Mouse (Mus musculus): ENCODE data around the gene Ier5.

Ier5 gene

DNA sequence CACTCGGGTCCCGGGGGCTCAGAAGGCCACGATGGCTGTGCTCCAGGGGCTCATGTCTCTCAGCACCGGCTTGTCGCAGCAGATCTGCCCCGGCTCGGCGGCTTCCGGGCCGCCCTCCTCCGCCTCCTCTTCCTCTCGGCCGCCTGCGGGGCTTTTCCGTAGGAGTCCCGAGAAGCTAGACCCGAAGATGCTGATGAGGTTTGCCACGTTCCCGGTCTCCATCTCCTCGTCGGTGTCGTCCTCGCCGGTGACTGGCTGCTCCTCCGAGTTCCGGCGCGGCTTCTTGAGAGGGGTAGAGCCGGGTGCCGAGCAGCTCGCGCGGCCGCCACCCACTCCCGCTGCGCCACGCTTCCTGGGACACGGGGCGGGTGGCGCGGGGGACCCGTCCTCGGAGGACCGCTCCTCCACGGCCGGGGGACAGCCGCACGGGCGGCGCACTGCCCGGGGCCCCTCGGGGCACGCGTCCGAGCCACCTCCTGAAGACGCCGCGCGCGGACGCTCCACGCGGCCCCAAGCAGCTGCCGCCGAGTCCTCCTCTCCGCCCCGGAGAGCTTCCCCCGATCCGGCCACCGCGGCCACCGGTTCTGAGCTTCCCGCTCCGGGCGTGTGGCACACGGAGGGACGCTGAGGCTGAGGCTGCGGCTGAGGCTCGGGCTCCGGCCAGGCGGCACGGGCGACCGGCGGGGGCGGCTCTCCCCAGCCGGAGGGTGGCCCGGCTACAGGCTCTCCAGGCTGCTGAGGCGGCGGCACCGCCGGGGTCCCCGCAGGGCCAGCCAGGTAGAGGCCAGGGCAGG, 753 bp downstream of the Ier5 start:
- no peak for DNase-seq (ENCODE audit: low read depth, low spot score)

DNA sequence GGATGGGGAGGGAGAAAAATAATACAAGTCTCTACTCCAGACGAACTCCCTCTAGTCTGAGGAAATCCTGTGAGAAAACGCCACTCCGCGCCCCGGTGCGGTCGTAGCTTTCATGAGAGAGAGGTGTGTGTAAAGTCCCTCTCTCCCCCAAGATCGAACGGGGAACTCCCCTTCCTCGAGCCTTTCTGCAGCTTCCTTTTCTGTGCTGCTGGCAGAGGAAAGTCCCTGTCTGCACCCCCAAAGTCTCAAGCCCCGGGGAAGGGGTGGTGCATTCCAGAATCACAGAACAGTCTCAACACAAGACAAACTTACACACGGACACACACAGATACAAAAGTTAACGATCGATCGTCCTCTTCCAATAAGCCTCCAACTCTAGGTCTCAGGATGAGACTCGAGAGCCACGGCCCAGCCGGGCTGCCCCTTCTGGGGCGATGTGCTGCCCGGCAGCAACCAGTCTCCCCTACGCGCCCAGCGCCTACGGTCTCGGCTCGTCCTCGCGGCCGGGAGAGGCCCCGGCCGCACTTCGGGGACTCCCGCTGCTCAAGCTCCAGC, 1.4 kb downstream of the Ier5 start:
- DNase-seq (ENCODE audit: low read depth, low spot score), result no peak

DNA sequence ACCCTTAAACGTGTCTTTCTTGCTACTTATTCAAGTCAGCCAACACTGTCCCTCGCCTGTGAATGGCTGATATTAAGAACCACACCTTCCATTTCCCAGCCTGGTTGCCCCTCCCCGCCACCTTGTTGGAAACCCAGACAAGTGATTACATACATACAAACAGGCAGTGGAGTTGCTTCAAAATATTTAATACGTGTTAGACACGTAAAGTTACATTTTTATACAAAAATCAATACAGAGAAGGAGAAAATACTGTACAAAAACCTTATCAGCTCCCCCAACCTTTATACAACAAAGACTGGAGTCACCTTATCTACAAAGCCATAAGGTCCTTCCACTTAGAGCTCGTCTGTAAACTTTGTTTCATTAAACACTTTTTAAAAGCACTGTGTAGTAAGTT, 2.1 kb downstream of the Ier5 start:
- no peak for DNase-seq (ENCODE audit: low read depth, low spot score)

DNA sequence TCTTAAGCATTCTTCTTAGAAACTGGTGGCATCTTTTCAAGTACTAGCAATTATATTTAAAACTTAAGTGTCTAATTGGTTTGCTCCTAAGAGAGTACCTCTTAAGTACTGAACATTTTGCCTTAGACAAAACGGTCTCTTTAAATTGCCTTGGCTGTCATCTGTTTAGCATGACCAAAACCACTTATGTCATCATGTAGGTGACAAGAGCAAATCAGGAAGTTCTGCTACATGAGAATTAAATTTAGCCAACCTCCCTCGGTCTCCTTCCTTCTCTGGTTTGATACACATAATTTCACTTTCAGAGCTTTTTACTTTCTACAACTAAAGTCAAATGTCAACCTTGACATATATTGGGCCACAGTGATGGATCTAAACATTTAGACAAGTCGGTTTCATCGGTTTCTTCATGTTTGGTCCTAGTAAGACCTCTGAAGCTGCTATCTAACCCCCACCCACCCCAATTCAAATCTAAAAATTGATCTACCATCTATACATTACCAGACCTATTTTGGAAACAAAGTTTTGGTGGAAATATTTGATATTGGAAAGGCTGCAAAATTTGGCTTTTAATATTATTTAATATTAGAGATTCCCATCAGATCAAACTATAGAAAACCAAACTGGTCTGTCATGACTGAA, 2.7 kb downstream of the Ier5 start:
- no peak for DNase-seq (ENCODE audit: low read depth, low spot score)

DNA sequence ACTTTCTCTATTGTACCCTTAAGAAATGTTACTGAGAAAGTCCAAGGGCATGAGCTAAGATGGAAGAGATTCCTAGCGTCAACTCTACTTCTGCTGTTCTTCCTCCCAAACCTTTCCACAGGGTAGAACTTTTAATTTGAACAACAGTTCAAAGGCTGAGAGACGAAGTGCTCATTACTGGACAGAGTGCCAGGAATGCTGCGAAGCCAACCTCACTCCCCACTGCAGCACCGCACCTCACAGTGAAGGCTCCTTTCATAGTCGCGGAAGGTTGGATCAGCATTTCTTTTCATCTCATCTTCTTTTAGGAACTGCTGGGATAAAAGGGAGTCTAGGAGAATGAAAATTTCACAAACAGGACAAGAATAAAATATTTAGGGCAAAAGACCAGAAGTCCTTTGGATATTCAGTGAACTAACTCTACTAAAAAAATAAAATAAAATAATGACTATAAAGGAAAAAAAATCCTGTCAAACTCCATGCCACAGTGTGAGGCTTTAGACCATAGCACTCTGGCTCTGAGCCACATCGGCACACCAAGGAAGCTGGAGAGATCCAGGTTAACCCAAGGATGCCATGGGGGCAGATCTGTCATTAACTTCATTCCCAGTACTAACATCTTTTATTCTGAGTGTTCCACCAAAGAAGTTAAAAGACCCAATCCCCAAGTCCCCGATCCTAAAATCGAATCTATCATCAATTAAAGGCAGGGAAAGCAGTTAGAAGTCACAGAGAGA, 5.3 kb downstream of the Ier5 start:
- DNase-seq (ENCODE audit: low read depth, low spot score), result no peak

DNA sequence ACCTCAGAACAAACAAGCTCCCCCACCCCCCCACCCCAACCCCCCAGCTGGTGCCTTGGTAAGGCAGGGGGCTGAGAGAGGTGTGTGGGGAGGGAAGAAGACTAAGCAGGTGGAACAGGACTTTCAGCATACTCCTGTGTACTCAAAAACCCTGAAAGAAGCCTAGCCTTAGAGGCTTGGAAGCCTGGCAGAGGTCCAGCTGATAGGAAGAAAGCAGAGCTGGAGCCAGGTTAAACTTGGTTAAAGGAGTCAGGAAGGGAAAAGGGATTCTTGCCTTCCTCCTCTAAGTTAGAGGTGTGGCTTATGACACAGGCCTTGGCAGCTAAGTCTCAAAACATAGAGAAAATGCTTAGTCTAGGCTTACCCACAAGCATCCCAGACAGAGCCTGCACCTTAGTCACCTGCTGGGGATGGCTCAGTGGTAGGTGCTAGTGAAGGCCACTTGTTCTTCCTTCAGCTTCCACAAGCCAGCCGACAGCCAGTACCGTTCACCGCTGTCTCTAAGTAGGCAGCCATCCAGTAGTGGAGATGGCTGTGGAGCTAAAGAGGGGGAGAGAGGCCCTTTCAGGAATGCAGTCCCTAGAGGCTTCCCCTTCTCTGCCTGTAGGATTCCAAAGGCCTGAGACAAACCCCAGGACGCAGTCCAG, 6.2 kb downstream of the Ier5 start:
- DNase-seq (ENCODE audit: low read depth, low spot score), result no peak

DNA sequence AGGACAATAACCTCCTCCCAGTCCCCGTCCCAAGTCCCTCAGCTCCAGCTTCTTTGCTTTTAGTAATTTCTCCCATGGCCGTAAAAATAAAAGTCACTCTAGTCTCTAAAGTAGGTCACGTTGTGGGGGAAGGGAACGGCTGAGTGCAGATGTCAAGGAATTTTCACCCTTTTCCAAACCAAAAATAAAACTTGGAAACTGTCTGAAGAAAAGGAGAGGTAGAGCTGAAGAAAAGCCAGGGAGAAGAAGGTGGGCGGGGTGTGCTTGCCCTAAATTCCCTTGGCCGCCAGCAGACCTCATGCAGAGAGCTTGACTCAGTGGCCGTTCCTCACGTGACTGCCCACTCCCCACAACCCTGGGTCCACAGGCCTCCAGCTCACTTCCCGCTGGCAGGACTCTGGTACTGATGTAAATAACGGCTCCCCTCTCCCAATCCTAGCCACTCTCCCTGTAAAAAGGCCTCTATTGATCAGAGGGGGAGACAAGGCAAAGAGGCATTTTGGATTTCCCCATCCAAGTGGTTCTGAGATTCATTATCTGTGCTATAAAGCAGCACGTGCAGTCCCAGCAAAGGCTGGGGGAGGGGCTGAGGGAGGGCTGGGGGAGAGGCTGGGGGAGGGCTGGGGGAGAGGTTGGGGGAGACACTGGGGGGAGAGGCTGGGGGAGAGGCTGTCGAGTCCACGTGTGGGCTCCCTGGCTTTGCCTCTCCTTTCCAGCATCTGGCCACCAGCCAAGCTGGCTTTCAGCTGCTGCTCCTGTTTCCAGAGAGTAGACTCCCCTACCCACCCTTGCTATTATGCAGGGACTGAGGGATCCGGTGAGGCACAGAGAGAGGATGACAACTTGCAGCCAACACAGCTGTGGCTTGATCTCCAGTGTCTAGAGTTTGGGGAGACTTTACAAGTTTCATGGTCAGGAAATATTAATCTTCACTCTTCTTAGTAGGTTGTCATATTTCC, 7.3 kb downstream of the Ier5 start:
- DNase-seq (ENCODE audit: low read depth, low spot score), result no peak

DNA sequence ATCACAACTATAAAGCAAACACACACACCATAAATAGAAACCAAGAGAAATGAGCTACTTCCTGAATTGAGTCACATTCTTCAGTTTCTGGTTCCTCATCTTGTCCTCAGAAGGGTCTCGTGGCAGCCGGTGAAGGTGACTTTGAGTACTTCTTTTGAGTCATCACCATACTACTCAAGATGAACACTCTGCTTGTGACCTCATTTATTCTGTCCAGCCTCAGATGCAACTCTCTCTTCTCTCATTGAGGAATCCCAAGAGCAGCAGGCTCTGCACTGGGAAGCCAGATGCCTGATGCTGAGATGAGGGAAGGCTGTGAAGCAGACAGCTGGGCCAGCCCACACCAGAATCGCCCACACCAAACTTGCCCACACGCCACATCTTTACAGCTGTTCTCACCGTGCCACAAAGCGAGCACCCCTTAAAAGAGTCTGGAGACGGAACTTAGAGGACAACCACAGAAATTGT, 8.0 kb downstream of the Ier5 start:
- no peak for DNase-seq (ENCODE audit: low read depth, low spot score)

DNA sequence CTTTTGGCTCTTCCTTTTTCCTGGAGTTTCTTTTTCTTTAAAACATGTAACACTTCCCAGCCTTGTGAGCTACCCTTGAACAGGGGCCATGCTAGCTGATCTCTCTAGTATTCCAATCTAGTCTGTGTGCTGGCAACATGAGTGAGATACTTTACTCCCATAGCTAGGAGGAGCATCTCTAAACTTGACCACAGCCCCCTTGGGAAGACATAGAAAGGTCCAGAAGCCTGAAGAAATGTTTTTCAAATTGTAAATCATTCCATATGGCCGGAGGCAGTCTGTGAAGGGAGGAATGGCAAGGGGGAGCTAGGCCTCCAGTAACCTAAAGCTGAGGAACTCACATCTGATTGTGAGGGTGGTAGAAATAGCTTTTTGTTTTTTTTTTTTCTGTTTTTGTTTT, 8.7 kb downstream of the Ier5 start:
- DNase-seq (ENCODE audit: low read depth, low spot score), result no peak

DNA sequence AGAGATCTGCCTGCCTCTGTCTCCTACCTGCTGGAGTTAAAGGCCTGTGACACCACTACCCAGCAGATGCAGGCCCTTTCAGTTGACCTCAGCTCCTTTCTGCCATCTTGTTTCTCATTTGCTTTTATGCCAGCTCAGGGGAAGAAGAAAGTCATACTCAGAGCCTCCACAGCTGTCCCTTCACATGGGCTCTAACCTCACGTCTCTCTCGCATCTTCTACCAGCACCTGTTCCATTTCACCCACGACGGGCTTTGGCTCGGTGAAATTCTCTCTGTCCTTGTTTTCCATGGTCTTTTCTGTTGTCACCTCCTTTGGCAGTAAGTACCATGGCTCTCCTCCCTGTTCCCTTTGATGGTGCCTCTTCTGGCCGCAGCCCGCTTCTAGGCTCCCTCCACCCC, 9.1 kb downstream of the Ier5 start:
- no peak for DNase-seq (ENCODE audit: low read depth, low spot score)

DNA sequence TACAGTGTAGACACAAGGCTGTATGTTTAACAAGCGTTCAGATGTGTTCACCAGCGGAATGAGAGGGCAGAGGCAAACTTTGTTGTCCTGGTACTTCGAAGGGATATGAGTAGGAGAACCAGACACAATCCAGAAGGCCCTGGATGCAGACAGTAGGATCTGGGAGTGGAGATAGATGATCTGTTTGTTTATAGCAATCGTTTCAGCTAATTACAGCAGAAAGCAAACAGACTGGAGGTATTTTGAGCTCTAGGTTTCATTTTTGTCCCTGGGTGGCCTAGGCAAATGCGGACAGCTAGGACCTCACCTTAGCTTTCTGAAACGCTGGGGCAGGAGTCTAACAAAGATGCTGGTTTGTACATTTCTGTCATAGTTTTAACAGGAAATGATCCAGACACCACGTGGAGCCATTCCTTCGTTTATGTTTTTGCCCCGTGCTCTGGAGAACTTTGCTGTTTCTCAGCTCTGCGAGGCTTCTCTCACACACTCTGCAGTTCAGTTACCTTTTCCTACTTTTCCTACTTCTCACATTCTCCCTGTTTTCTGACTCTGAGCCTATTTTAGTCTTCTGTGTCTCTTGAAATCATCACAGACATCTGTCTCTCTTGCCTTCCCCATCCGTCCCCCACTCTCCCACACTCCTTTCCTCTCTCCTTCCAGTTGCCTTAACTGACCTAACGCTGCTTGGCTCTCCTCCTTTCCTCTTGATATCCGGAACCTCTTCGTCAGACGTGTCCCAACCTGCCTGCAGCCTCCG, 10.4 kb downstream of the Ier5 start:
- no peak for DNase-seq (ENCODE audit: low read depth, low spot score)

DNA sequence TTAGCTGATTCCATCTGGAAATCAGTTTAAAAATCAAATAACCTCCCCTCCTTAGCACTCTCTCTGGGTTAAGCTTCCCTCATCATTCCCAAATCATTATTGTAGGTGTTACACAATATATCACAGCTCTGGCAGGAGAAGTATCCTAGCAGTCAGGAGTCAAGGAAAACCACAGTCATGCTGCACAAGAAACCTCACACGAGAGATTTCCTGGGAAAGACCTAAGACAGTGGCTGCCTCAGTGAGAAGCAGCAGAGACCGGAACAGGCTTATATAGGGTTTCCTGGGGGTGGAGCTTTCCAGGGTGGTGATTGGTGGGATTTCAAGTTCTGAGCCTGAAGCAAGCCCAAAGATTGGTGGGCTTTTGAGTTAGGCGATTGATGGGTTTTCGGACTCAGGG, 11.4 kb downstream of the Ier5 start:
- no peak for DNase-seq (ENCODE audit: low read depth, low spot score)

DNA sequence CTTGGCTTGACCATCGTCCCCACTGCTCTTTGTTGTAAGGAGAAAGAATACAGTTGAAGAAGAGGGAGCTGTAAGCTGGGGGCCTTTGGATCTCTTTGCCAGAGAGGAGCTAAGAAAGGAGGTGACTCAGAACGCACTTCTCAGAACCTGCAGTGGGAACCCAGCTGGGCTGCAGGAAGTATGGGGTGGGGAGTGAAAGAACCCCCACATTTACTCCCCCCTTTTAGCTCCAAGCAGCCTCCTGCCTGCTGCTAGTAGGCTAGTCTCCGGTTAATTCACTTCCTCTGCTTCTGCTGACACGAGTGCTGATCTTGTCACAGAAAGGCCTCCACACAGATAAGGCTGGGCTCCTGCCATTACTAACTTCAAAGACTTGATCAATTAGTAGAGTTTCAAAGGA, 12.5 kb downstream of the Ier5 start:
- no peak for DNase-seq (ENCODE audit: low read depth, low spot score)

DNA sequence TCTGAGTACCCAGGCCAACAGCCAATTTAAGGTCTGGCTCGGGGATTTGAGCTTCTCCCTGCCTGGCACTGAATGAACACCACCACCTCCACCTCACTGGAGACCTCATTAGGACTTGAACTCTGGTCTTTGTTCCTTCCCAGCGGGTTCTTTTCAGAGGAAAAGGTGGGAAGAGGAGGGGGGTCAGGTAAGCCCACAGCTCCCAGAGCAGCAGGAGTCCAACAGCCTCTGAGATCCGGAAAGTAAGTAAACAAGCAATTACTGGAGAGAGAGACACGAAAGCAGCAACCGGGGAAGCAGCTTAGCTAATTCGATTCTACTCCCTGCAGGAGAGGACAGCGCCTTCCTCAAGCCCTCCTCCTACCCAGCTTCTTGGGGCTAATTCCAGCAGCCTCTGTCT, 13.0 kb downstream of the Ier5 start:
- no peak for DNase-seq (ENCODE audit: low read depth, low spot score)

DNA sequence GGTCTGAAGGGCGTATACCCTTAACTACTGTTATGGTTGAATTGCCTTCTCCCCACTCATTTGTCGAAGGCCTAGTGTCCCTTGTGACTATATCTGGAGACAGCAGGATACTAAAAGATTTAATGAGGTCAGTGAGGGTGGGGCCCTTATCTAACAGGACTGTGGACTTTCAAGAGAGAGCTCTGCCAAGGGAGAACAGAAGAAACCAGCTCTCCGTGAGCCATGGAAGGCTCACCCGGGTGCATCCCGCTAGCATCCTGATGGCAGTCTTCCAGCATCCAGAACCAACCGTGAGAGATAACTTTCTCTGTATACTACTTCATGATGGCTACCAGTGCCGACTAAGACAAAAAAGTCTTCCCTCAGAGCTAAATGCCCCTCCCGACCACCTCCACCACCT, 14.6 kb downstream of the Ier5 start:
- DNase-seq (ENCODE audit: low read depth, low spot score), result no peak

DNA sequence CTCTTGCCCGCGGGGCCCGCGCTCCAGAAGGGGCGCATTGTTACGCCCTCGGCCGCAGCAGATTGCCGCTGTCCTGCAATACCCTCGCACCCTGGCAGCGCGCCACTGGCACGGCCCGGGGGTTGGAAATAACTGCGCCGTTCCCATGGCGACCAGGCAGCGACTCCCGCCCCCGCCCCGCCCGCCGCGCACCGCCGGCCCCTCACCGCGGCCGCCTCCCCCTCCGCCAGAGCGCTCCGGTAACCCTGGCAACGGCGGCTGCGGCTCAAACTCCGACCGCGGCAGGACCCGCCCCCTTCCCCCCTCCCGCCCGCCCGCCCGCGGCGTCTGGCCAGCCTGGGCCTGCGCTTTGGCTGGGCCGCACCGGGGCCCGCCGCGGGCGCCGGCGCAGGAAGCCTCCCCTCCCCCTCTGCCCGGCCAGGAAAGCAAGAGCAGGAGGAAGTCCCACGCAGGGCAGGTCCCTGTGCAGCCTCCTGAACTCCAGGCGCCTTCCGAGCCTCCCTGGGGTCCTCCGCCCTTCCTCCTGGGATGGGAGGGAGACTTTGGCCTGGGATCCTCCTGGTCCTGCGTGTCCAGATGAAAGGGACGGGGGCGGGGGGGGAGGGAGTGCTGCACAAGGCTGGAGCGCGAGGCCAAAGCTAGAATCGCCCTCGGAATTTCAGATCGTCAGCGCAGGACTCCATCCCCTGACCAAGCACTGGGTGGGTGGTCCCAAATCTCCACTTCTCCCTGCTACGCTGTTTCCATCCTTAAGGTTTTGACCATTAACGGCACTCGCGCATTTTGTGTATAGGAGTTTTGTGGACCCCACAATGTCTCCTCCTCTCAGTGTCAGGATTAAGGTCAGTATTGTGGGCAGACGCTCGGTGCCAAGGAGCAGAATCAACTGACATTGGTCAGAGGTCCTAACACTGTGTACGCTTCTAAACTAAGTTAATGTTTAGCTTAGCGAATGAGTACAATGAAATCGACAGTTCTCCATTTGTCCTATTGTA, 15.9 kb downstream of the Ier5 start:
- DNase-seq (ENCODE audit: low read depth, low spot score), result peak; percentile 85

DNA sequence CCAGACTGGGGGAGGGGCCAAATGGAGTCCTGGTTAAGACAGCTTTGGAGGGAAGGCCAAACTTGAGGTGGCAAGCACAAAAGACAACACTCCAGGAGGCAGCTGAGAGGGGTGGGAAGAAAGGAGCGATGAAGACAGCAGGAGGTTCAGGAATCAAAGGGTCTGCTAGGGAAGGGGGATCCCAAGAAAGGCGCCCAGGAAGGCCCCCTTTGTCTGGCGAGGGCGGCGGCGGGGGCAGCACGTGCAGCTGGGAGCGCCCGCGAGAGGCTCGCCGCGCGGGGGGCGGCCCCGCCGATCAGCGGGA, 16.5 kb downstream of the Ier5 start:
- peak; percentile 64 for DNase-seq (ENCODE audit: low read depth, low spot score)

DNA sequence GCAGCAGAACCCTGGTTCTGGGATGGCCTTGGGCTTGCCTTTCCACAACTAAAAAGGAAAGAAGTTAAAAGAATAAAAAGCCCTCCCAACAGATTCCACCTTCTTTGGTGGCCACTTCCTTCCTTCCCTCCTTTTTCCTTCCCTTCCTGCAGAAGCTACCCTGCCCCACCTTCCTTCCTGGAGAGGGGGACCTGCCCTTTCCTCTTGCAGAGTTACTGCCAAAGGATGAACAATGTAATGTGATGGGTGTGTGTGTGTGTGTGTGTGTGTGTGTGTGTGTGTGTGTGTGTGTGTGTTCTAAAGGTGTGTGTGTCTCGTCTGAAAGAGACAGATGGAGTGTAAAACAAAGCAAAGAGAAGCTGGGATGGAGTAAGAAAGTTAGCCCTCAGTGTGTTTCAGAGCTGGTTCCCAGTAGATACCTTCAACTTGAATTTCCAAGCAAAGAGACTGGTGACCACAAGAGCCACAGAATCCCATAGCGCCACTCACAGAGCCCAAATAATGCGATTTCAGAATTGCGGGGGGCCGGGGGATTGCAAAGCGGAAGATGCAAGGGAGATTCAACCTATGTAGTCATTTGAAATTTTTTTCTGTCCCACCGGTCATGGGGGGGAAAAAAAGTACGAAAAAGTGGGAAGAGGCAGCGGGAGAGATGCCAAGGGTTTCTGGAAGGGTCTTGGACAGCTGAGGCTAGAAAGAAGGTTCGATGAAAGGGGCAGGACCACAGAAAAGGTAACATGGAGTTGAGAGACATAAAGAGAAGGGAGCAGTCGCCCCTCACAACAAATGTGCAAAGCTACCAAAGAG, 17.1 kb downstream of the Ier5 start:
- no peak for DNase-seq (ENCODE audit: low read depth, low spot score)
